Mouse (Mus musculus) induced T-regulatory cell, adult 2 months (primary cell): ENCODE measurements at regions not wholly inside any gene's neighbourhood (a gene's known extent, or its start where the extent isn't known, plus 50 kb on each side); places are given as distances from the start of the nearest gene placed in this dataset.

Experiments used
- DNase-seq: peaks from one replicate; pipeline ENCODE4 v3.0.0-alpha.2; 2012; ENCODE audit warnings: low read depth

GRCm38 (mm10) chr14:72371702-72372277 lies 119.8 kb downstream of the Gm9195 start:
- DNase-seq = peak; percentile 58

- DNase-seq = no peak
Measured at GRCm38 (mm10) chr14:72360829-72361520, 130.7 kb downstream of the Gm9195 start.

- no peak for DNase-seq
Measured at GRCm38 (mm10) chr14:72360181-72360580, 131.5 kb downstream of the Gm9195 start.

GRCm38 (mm10) chr14:72357915-72358314 lies 133.7 kb downstream of the Gm9195 start:
- DNase-seq = no peak

GRCm38 (mm10) chr14:72342181-72342580 lies 149.5 kb downstream of the Gm9195 start:
- DNase-seq = no peak

- no peak for DNase-seq
Measured at GRCm38 (mm10) chr14:72341590-72342154, 150.0 kb downstream of the Gm9195 start.

GRCm38 (mm10) chr14:72338046-72338445 lies 153.6 kb downstream of the Gm9195 start:
- DNase-seq = no peak

GRCm38 (mm10) chr14:72303856-72304255 lies 187.8 kb downstream of the Gm9195 start:
- DNase-seq = no peak

GRCm38 (mm10) chr14:72300026-72300425 lies 191.6 kb downstream of the Gm9195 start:
- DNase-seq = peak; percentile 60

GRCm38 (mm10) chr14:72294631-72295030 lies 197.0 kb downstream of the Gm9195 start:
- no peak for DNase-seq

GRCm38 (mm10) chr14:72293677-72294387 lies 197.8 kb downstream of the Gm9195 start:
- peak; percentile 37 for DNase-seq

GRCm38 (mm10) chr14:72292656-72293299 lies 198.9 kb downstream of the Gm9195 start:
- no peak for DNase-seq

- DNase-seq = no peak
Measured at GRCm38 (mm10) chr14:72277309-72277708, 214.3 kb downstream of the Gm9195 start.

- no peak for DNase-seq
Measured at GRCm38 (mm10) chr14:72259255-72259654, 232.4 kb downstream of the Gm9195 start.

GRCm38 (mm10) chr14:72241872-72242271 lies 249.8 kb downstream of the Gm9195 start:
- no peak for DNase-seq

GRCm38 (mm10) chr14:72240272-72240671 lies 251.4 kb downstream of the Gm9195 start:
- no peak for DNase-seq

- DNase-seq = no peak
Measured at GRCm38 (mm10) chr14:72238344-72238743, 253.3 kb downstream of the Gm9195 start.

- DNase-seq = no peak
Measured at GRCm38 (mm10) chr14:72234234-72235075, 257.2 kb downstream of the Gm9195 start.

GRCm38 (mm10) chr14:72227853-72228252 lies 263.8 kb downstream of the Gm9195 start:
- no peak for DNase-seq

- no peak for DNase-seq
Measured at GRCm38 (mm10) chr14:72227441-72227840, 264.2 kb downstream of the Gm9195 start.

- DNase-seq = no peak
Measured at GRCm38 (mm10) chr14:72226946-72227345, 264.7 kb downstream of the Gm9195 start.
